Mouse (Mus musculus) hindbrain, embryonic 11.5 days (tissue): ENCODE results near the gene Prpf4. TPM values are rescaled to one million over a fixed set of nuclear protein-coding genes. Genes with fewer than 3 reads are reported as not detected.

Experiments used
- ATAC-seq: fragments of 200-750 bp; cut with Nextera tagmentation; 2 replicates; pipeline ENCODE4 v1.8.0; 2017; ENCODE audit warnings: mild to moderate bottlenecking, moderate TSS enrichment, moderate library complexity; ENCODE audit not compliant: low FRiP score
- DNase-seq: peaks from one replicate; pipeline ENCODE4 v3.0.0-alpha.2; 2015; ENCODE audit warnings: low spot score
- H3K27ac ChIP-seq: fragments of 300-500 bp; sonication (generic); 2 replicates; pipeline ENCODE4 v1.5.1; 2014; ENCODE audit warnings: mild to moderate bottlenecking, low read depth, low read length
- H3K27me3 ChIP-seq: fragments of 300-500 bp; sonication (generic); 2 replicates; pipeline ENCODE4 v1.6.1; 2014; ENCODE audit warnings: mild to moderate bottlenecking, low read length, moderate library complexity, mixed read lengths; ENCODE audit not compliant: control insufficient read depth, insufficient read depth
- H3K36me3 ChIP-seq: fragments of 300-500 bp; sonication (generic); 2 replicates; pipeline ENCODE4 v1.6.1; 2014; ENCODE audit warnings: mild to moderate bottlenecking, low read length, moderate library complexity, mixed read lengths; ENCODE audit not compliant: control insufficient read depth, insufficient read depth
- H3K4me1 ChIP-seq: fragments of 300-500 bp; sonication (generic); replicated peaks from 2 replicates; pipeline ENCODE4 v1.6.1; 2014; ENCODE audit warnings: low read length, mixed read lengths; ENCODE audit not compliant: control insufficient read depth, insufficient read depth
- H3K4me2 ChIP-seq: fragments of 300-500 bp; sonication (generic); replicated peaks from 2 replicates; pipeline ENCODE4 v1.6.1; 2014; ENCODE audit warnings: mild to moderate bottlenecking, low read depth, low read length
- H3K4me3 ChIP-seq: fragments of 300-500 bp; sonication (generic); 2 replicates; pipeline ENCODE4 v1.5.1; 2014; ENCODE audit warnings: low read depth, low read length
- H3K9ac ChIP-seq: fragments of 300-500 bp; sonication (generic); 2 replicates; pipeline ENCODE4 v1.6.1; 2014; ENCODE audit warnings: low read depth, low read length
- H3K9me3 ChIP-seq: fragments of 300-500 bp; sonication (generic); 2 replicates; pipeline ENCODE4 v1.6.1; 2016; ENCODE audit warnings: low read length; ENCODE audit not compliant: control insufficient read depth
- WGBS: fragments of 180-500 bp; shearing (Covaris S2); extraction: QIAGEN DNeasy Blood & Tissue Kit; methylation state at CpG from one replicate; pipeline ENCODE4 v1.1.7; 2014; 5-methylcytosine and 5-hydroxymethylcytosine counted together
- polyA plus RNA-seq: library from polyadenylated mRNA; unstranded; fragments of >200 nt; fragmentation: Nextera tagmentation; extraction: Ambion mirVana; gene quantifications from 2 replicates; pipeline ENCODE4 v1.2.1, GENCODE M21; 2014

Prpf4 gene
- polyA plus RNA-seq, 1 experiment from 2014 or later: 25.5 TPM

DNA sequence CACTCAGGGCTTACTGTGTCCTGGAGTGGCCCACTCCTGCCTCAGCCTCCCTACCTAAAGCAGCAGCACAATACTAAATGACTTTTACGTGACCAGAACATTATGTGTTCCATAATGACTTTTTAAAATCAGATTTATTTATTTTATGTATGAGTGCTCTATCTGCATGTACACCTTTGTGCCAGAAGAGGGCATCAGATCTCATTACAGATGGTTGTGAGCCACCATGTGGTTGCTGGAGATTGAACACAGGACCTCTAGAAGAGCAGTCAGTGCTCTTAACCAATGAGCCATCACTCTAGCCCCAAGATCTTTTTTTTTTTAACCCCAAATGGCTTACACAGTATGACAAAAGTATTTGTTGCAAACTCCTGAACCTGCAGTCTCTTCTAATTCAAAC lies 59.6 kb downstream of the Prpf4 start:
- H3K4me2 ChIP-seq: no peak overlapping the region
- H3K27ac ChIP-seq: no peak overlapping the region
- H3K4me3 ChIP-seq: no peak overlapping the region
- no peaks in the 10 kb centered on the region for H3K9me3 ChIP-seq
- H3K36me3 ChIP-seq: no peaks in the 10 kb centered on the region
- no peaks in the 10 kb centered on the region for H3K27me3 ChIP-seq
- DNase-seq (no peak), ATAC-seq (no peak)
- H3K9ac ChIP-seq: no peak overlapping the region
- WGBS: 86% methylated on average over 1 of the region's 1 CpGs
- no peaks in the 10 kb centered on the region for H3K4me1 ChIP-seq

DNA sequence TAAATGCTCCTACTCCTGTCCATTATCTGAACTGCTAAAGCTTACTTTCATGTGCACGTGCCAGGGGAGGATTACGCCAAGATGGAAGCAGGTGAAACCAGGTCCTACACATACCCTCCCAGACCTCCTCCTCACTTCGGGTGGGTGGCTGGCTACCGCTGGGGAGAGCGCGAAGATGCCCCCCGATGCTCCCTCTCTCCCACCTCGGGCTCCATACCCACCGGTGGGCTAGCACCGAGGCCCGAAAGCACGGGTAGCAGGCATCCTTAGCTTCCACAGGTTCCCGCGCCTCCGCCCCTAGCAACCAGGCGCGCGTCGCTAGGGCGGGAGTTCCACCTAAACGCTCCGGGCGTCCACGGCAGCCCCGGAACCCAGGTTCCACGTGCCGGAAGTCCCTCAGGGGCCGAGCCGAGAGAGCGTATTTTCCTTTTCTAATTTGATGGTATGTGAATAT lies 62.0 kb downstream of the Prpf4 start, which contains the start of gene Wdr31:
Gene Wdr31, minus strand, starts transcription at position 299 of the 454 bp plus-strand sequence.
- Histone ChIP-seq H3K36me3 (no peaks in the 10 kb centered on the region), H3K9me3 (no peaks in the 10 kb centered on the region), H3K27ac (no peak within 1 kb of the TSS), H3K4me1 (no peaks in the 10 kb centered on the region), H3K4me2 (peak within 1 kb of the TSS; percentile 74), H3K4me3 (peak within 1 kb of the TSS; percentile 47), H3K9ac (peak within 1 kb of the TSS; percentile 57), H3K27me3 (no peaks in the 10 kb centered on the region)
- WGBS: 1% methylated on average over 30 of the region's 30 CpGs
- DNase-seq: peak; percentile 89
- ATAC-seq: peak; percentile 95

DNA sequence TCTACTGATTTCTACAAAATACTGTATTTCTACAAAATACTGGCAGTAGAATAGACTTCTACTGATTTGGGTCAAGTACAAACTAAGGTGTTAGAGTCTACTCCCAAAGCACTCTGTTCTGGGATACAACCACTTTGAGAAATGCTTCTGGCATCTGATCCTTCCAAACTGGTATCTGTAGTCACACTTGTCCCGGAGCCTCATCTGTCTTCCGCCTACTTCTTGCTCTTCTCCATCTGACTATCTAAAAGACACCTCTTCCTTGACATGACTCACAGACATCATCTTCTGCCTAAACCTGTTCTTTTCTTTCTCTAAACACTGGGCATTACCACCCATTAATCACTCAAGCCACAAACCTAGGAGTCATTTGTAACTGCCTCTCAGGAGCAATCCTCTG lies 63.5 kb downstream of the Prpf4 start:
- no peaks in the 10 kb centered on the region for H3K9me3 ChIP-seq
- no peaks in the 10 kb centered on the region for H3K36me3 ChIP-seq
- H3K4me1 ChIP-seq: no peaks in the 10 kb centered on the region
- H3K27me3 ChIP-seq: no peaks in the 10 kb centered on the region
- no peak for ATAC-seq
- no peak overlapping the region for H3K4me2 ChIP-seq
- 100% methylated on average over 2 of the region's 2 CpGs for WGBS
- H3K4me3 ChIP-seq: no peak overlapping the region
- H3K27ac ChIP-seq: no peak overlapping the region
- H3K9ac ChIP-seq: no peak overlapping the region
- no peak for DNase-seq

DNA sequence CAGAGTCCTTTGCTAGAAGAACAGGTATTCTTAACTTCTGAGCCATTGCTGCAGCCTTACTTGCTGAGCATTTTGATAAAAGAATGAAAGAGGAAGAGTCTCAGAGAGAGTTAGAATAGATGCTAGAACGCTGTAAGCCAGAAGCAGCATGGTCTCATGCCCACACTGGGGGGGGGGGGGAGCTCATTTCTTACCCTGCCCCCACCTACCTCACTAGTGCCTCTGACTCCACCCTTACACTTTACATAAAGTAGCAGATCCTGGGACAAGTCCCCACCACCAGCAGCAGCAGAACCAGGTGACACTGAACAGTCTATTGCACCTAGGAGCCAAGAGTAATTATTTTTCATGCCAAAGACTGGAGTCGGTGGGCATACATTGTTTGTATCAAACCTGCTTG lies 66.5 kb downstream of the Prpf4 start:
- H3K36me3 ChIP-seq: no peaks in the 10 kb centered on the region
- no peak for DNase-seq
- H3K9me3 ChIP-seq: no peaks in the 10 kb centered on the region
- no peak overlapping the region for H3K27ac ChIP-seq
- peaks cover 2% of the 10 kb centered on the region; the same call in 1 of the 2 replicates for H3K4me1 ChIP-seq
- no peak overlapping the region for H3K9ac ChIP-seq
- H3K4me2 ChIP-seq: no peak overlapping the region
- H3K27me3 ChIP-seq: peaks cover 14% of the 10 kb centered on the region
- WGBS: 82% methylated on average over 2 of the region's 2 CpGs
- H3K4me3 ChIP-seq: no peak overlapping the region
- no peak for ATAC-seq

DNA sequence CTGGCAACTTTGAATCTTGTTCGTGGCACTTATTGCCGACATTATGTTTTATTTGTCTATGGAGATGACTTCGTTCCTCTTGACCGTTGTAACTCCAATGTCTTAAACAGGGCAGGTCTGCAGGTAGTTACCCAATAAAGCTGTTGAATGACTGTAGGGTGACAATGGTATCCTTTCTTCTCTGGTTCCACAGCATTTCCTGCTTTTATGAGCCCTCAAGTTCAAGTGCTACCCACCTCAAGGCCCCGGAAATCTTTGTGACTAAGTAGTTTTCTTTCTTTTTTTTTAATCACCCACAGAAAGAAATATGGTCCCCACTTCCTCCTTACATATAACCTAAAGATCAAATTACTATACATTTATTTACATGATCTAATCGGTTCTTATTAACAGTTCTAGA lies 67.2 kb downstream of the Prpf4 start:
- Histone ChIP-seq H3K36me3 (no peaks in the 10 kb centered on the region), H3K27ac (no peak overlapping the region), H3K9ac (no peak overlapping the region), H3K4me2 (no peak overlapping the region), H3K4me3 (no peak overlapping the region), H3K9me3 (no peaks in the 10 kb centered on the region), H3K27me3 (peaks cover 19% of the 10 kb centered on the region), H3K4me1 (peaks cover 2% of the 10 kb centered on the region; the same call in 1 of the 2 replicates)
- ATAC-seq: no peak
- DNase-seq: no peak
- WGBS: 93% methylated on average over 6 of the region's 6 CpGs

Other genes with a start within 250 kb of the Prpf4 start
- gene Zfp37, start 177.8 kb upstream of the Prpf4 start, polyA plus RNA-seq: 33.8 and 34.4 TPM in 2 replicates
- 11.8 and 13.3 TPM in 2 replicates for gene Slc31a2, start 146.2 kb upstream of the Prpf4 start, polyA plus RNA-seq
- 21.2 and 22.8 TPM in 2 replicates for gene Fkbp15, start 48.2 kb upstream of the Prpf4 start, polyA plus RNA-seq
- 45.0 and 49.8 TPM in 2 replicates for gene Slc31a1, start 48.1 kb upstream of the Prpf4 start, polyA plus RNA-seq
- gene Cdc26, start 155 bp upstream of the Prpf4 start, polyA plus RNA-seq: 177 and 178 TPM in 2 replicates
- gene Rnf183, start 26.5 kb downstream of the Prpf4 start, polyA plus RNA-seq: not detected in 2 replicates
- gene Wdr31, start 62.1 kb downstream of the Prpf4 start, polyA plus RNA-seq: 6.4 and 6.9 TPM in 2 replicates
- gene Bspry, start 71.3 kb downstream of the Prpf4 start, polyA plus RNA-seq: 0.94 and 1.0 TPM in 2 replicates
- 13.7 and 16.7 TPM in 2 replicates for gene Hdhd3, start 94.7 kb downstream of the Prpf4 start, polyA plus RNA-seq
- gene Alad, start 111.1 kb downstream of the Prpf4 start, polyA plus RNA-seq: 77.5 and 80.1 TPM in 2 replicates
- 116 and 117 TPM in 2 replicates for gene Pole3, start 116.3 kb downstream of the Prpf4 start, polyA plus RNA-seq
- gene 4933430I17Rik, start 116.6 kb downstream of the Prpf4 start, polyA plus RNA-seq: 0.91 and 1.8 TPM in 2 replicates
- 31.3 and 33.2 TPM in 2 replicates for gene Rgs3, start 151.1 kb downstream of the Prpf4 start, polyA plus RNA-seq